Mouse (Mus musculus): Measurements from ENCODE around the gene Apba1. TPM values are rescaled to one million over a fixed set of nuclear protein-coding genes. Genes with fewer than 3 reads are reported as not detected.

The Apba1 gene
- polyA plus RNA-seq, 1 experiment from 2014 or later = 0.46 TPM

DNA sequence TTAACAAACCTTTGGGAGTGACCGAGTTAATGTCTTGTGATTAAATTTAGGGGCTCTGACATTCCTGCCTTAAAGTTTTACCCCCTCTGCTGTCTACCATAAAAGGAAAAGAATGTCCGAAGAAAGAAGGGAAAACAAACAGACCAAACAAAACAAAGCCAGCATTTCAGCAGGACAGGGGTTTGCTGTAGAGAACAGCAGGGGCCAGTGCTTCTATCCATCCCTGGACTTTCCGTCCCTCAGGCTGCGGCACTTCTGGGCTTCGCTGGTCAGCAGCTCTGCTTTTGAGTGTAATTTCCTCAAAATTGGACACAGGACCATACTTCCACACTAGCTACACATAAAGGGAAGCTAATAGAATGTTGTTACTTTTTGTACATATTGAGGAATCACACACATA lies 10.2 kb downstream of the Apba1 start:
- Histone ChIP-seq H3K4me1 (ENCODE audit: control insufficient read depth in 2 of 2, insufficient read depth in 2 of 2, low read length in 2 of 2) (no peaks in the 10 kb centered on the region), H3K9me3 (ENCODE audit: control insufficient read depth, low read length) (no peaks in the 10 kb centered on the region), H3K4me2 (ENCODE audit: low read length) (no peak overlapping the region), H3K9ac (ENCODE audit: low read length) (no peak overlapping the region), H3K36me3 (ENCODE audit: control insufficient read depth, insufficient read depth, low read length) (no peaks in the 10 kb centered on the region), H3K27me3 (ENCODE audit: control insufficient read depth, insufficient read depth, low read length) (no peaks in the 10 kb centered on the region), H3K27ac (replicated peaks in 1 of 2; ENCODE audit: control insufficient read depth in 1 of 2, insufficient read depth in 1 of 2, low read depth in 2 of 2, low read length in 2 of 2) (no peak overlapping the region), H3K4me3 (ENCODE audit: control insufficient read depth in 1 of 2, insufficient read depth in 1 of 2, low read depth in 1 of 2, low read length in 2 of 2) (no peak overlapping the region)
- 66% methylated on average over 5 of the region's 5 CpGs for WGBS
- no peak for ATAC-seq (ENCODE audit: insufficient number of reproducible peaks, insufficient read depth, low FRiP score, low read depth)

DNA sequence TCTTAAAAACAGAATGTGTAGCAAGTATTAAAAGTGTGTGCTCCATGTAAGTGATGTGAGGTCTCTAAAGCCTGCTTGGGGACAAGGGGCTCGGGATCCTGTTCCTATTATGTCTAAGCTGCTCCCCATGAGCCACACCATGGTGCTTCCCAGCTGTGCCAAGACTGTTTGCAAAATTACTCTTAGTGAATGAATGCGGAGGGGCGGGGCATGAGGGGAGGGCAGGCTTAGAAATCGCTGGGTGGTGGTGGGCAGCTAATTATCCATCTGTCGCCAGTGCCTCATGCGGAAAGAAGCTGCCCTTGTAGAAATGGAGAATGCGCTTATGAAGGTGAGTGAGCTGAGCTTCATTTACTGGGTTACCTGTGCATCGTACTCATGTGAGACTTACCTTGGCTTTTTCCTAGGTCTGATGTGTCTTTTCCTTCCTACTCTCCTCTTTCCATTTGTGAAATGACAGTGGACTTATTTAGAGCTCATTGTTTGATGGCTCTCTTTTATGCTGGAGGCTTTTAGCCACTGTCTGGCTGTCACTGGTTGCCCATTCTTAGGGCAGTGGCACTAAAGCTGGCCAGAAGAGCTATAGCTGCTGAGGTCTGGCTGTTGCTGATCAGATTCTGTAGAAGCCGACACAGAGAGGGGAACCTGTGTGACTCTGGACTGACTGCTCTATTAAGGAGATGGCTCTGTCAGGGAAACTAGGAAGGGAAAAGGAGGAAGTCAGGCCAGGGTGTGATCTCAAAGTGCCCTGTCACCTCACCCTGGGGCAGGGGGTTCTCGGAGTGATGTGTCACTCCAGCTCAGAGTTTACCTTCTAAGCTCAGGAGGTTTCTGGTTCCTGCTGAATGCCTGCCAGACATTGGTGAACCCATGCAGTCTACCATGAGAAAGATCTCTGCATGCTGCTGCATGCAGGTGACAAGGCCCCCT lies 12.1 kb downstream of the Apba1 start:
- H3K9me3 ChIP-seq (ENCODE audit: control insufficient read depth, low read length) = no peaks in the 10 kb centered on the region
- H3K27me3 ChIP-seq (ENCODE audit: control insufficient read depth, insufficient read depth, low read length) = no peaks in the 10 kb centered on the region
- no peak overlapping the region for H3K27ac ChIP-seq (replicated peaks in 1 of 2; ENCODE audit: control insufficient read depth in 1 of 2, insufficient read depth in 1 of 2, low read depth in 2 of 2, low read length in 2 of 2)
- no peak overlapping the region for H3K4me2 ChIP-seq (ENCODE audit: low read length)
- H3K4me1 ChIP-seq (ENCODE audit: control insufficient read depth in 2 of 2, insufficient read depth in 2 of 2, low read length in 2 of 2) = no peaks in the 10 kb centered on the region
- H3K4me3 ChIP-seq (ENCODE audit: control insufficient read depth in 1 of 2, insufficient read depth in 1 of 2, low read depth in 1 of 2, low read length in 2 of 2) = no peak overlapping the region
- H3K9ac ChIP-seq (ENCODE audit: low read length) = no peak overlapping the region
- WGBS = 64% methylated on average over 10 of the region's 10 CpGs
- H3K36me3 ChIP-seq (ENCODE audit: control insufficient read depth, insufficient read depth, low read length) = no peaks in the 10 kb centered on the region
- ATAC-seq (ENCODE audit: insufficient number of reproducible peaks, insufficient read depth, low FRiP score, low read depth) = no peak

DNA sequence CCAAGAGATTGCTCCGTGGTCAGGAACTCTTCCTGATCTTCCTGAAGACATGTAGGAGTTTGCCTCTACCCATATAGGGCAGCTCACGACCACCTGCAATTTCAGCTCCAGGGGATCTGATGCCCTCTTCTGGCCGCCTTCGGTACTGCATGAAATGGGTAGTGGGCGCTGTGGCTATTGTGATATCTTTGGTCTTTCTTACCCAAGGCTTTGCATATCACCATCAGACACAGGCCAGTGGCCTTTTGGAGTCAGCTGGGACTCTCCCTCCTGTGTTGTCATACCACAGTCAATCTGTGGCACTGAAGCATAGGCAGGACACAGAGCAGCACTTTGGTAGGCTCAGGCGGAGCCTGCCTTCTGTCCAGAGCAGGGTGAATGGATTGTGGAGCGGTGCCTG lies 13.3 kb downstream of the Apba1 start:
- no peaks in the 10 kb centered on the region for H3K27me3 ChIP-seq (ENCODE audit: control insufficient read depth, insufficient read depth, low read length)
- H3K4me2 ChIP-seq (ENCODE audit: low read length) = no peak overlapping the region
- no peaks in the 10 kb centered on the region for H3K4me1 ChIP-seq (ENCODE audit: control insufficient read depth in 2 of 2, insufficient read depth in 2 of 2, low read length in 2 of 2)
- 59% methylated on average over 7 of the region's 7 CpGs for WGBS
- H3K4me3 ChIP-seq (ENCODE audit: control insufficient read depth in 1 of 2, insufficient read depth in 1 of 2, low read depth in 1 of 2, low read length in 2 of 2) = no peak overlapping the region
- H3K9me3 ChIP-seq (ENCODE audit: control insufficient read depth, low read length) = no peaks in the 10 kb centered on the region
- H3K9ac ChIP-seq (ENCODE audit: low read length) = no peak overlapping the region
- no peak for ATAC-seq (ENCODE audit: insufficient number of reproducible peaks, insufficient read depth, low FRiP score, low read depth)
- no peaks in the 10 kb centered on the region for H3K36me3 ChIP-seq (ENCODE audit: control insufficient read depth, insufficient read depth, low read length)
- no peak overlapping the region for H3K27ac ChIP-seq (replicated peaks in 1 of 2; ENCODE audit: control insufficient read depth in 1 of 2, insufficient read depth in 1 of 2, low read depth in 2 of 2, low read length in 2 of 2)

DNA sequence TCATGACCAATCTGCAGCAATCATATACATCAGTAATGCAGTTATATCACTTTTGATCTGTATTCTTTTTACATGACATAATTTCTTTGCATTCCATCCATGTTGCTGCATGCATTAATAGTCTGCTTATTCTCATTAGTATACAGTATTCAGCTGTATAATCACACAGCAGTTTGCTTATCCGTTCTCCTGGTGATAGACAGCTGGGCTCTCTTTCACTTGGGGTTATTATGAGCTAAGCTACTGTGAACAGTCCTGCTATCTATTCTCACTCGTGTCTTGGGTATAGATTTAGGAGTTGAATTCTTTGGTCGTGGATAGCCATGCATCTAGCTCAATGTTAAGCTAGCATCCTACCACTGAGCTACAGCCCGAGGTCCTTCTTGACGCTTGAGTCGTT lies 16.7 kb downstream of the Apba1 start:
- WGBS = 79% methylated on average over 6 of the region's 6 CpGs
- no peak overlapping the region for H3K27ac ChIP-seq (replicated peaks in 1 of 2; ENCODE audit: control insufficient read depth in 1 of 2, insufficient read depth in 1 of 2, low read depth in 2 of 2, low read length in 2 of 2)
- ATAC-seq (ENCODE audit: insufficient number of reproducible peaks, insufficient read depth, low FRiP score, low read depth) = no peak
- no peak overlapping the region for H3K4me3 ChIP-seq (ENCODE audit: control insufficient read depth in 1 of 2, insufficient read depth in 1 of 2, low read depth in 1 of 2, low read length in 2 of 2)
- no peaks in the 10 kb centered on the region for H3K9me3 ChIP-seq (ENCODE audit: control insufficient read depth, low read length)
- no peaks in the 10 kb centered on the region; a peak in 1 of 4 replicates for H3K4me1 ChIP-seq (ENCODE audit: control insufficient read depth in 2 of 2, insufficient read depth in 2 of 2, low read length in 2 of 2)
- H3K4me2 ChIP-seq (ENCODE audit: low read length) = no peak overlapping the region
- H3K27me3 ChIP-seq (ENCODE audit: control insufficient read depth, insufficient read depth, low read length) = no peaks in the 10 kb centered on the region
- H3K9ac ChIP-seq (ENCODE audit: low read length) = no peak overlapping the region
- no peaks in the 10 kb centered on the region for H3K36me3 ChIP-seq (ENCODE audit: control insufficient read depth, insufficient read depth, low read length)

DNA sequence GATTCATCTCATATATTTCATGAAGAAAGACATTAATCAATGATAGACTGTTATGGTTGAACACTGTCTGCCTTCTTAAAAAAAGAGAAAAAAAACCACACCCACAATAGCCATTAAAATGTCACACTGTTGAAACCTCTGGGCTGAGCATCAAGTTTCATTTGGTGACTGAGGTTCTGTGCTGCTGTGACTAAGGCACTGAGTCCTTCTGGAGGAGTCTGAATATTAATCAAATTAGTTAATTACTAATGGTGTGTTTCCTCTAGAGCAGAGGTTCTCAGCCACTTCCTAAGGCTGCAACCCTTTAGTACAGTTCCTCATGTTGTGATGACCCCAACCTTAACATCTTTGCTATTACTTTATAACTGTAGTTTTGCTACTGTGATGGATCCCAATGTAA lies 20.4 kb downstream of the Apba1 start:
- Histone ChIP-seq H3K36me3 (ENCODE audit: control insufficient read depth, insufficient read depth, low read length) (no peaks in the 10 kb centered on the region), H3K4me1 (ENCODE audit: control insufficient read depth in 2 of 2, insufficient read depth in 2 of 2, low read length in 2 of 2) (peaks cover 0 to 2% of the 10 kb centered on the region in 2 experiments; a peak in 1 of 4 replicates), H3K4me3 (ENCODE audit: control insufficient read depth in 1 of 2, insufficient read depth in 1 of 2, low read depth in 1 of 2, low read length in 2 of 2) (no peak overlapping the region), H3K9ac (ENCODE audit: low read length) (no peak overlapping the region), H3K27ac (replicated peaks in 1 of 2; ENCODE audit: control insufficient read depth in 1 of 2, insufficient read depth in 1 of 2, low read depth in 2 of 2, low read length in 2 of 2) (no peak overlapping the region), H3K9me3 (ENCODE audit: control insufficient read depth, low read length) (no peaks in the 10 kb centered on the region), H3K27me3 (ENCODE audit: control insufficient read depth, insufficient read depth, low read length) (no peaks in the 10 kb centered on the region), H3K4me2 (ENCODE audit: low read length) (no peak overlapping the region)
- ATAC-seq (ENCODE audit: insufficient number of reproducible peaks, insufficient read depth, low FRiP score, low read depth) = no peak

DNA sequence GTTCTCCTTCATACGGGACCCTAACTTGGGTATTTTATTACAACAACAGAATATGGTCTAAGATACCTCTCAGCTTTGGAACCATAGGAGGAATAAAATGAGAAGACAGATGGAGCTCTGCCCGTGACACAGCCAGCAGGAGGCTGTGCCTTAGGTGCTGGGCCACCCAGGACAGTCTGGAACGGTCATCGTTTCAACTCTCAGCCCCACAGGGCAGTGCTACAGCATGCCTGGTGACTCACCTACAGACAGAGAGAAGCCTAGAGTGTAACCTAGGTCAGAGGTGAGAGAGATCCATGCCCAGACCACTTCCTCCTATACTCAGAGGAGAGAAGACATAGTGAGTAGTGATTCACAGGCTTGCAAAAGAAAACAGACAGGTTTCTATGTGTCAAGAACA lies 21.4 kb downstream of the Apba1 start:
- Histone ChIP-seq H3K9me3 (ENCODE audit: control insufficient read depth, low read length) (no peaks in the 10 kb centered on the region), H3K4me2 (ENCODE audit: low read length) (no peak overlapping the region), H3K27ac (replicated peaks in 1 of 2; ENCODE audit: control insufficient read depth in 1 of 2, insufficient read depth in 1 of 2, low read depth in 2 of 2, low read length in 2 of 2) (no peak overlapping the region), H3K4me1 (ENCODE audit: control insufficient read depth in 2 of 2, insufficient read depth in 2 of 2, low read length in 2 of 2) (peaks cover 0 to 2% of the 10 kb centered on the region in 2 experiments; a peak in 1 of 4 replicates), H3K4me3 (ENCODE audit: control insufficient read depth in 1 of 2, insufficient read depth in 1 of 2, low read depth in 1 of 2, low read length in 2 of 2) (no peak overlapping the region), H3K27me3 (ENCODE audit: control insufficient read depth, insufficient read depth, low read length) (no peaks in the 10 kb centered on the region), H3K36me3 (ENCODE audit: control insufficient read depth, insufficient read depth, low read length) (no peaks in the 10 kb centered on the region), H3K9ac (ENCODE audit: low read length) (no peak overlapping the region)
- WGBS = 75% methylated on average over 4 of the region's 4 CpGs
- ATAC-seq (ENCODE audit: insufficient number of reproducible peaks, insufficient read depth, low FRiP score, low read depth) = no peak

DNA sequence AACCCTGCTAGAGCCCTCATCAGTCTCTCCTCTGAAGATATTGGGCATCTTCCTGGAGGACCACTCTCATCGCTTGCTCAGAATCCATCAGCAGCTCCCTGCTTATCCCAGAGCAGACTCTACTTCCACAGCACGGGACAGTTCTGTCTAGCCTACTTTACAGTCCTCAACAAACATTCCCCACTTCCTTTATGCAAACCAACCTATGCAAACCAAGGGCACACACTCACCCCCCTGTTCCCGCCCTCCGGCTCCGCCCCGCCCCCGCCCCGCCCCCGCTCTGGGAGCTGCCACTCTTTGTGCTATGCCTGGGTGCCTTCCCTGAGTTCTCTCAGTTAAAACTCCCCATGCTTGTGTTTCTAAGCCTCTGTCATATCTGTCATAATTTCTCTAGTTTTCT lies 23.3 kb downstream of the Apba1 start:
- WGBS = 12% methylated on average over 9 of the region's 9 CpGs
- H3K9me3 ChIP-seq (ENCODE audit: control insufficient read depth, low read length) = no peaks in the 10 kb centered on the region
- no peaks in the 10 kb centered on the region for H3K36me3 ChIP-seq (ENCODE audit: control insufficient read depth, insufficient read depth, low read length)
- H3K4me2 ChIP-seq (ENCODE audit: low read length) = 0 out of 2 replicates have a peak overlapping the region, but pooled peaks have one; percentile 9
- no peak overlapping the region for H3K9ac ChIP-seq (ENCODE audit: low read length)
- ATAC-seq (ENCODE audit: insufficient number of reproducible peaks, insufficient read depth, low FRiP score, low read depth) = no peak
- peaks cover 0 to 2% of the 10 kb centered on the region in 2 experiments; a peak in 1 of 4 replicates for H3K4me1 ChIP-seq (ENCODE audit: control insufficient read depth in 2 of 2, insufficient read depth in 2 of 2, low read length in 2 of 2)
- no peak overlapping the region for H3K4me3 ChIP-seq (ENCODE audit: control insufficient read depth in 1 of 2, insufficient read depth in 1 of 2, low read depth in 1 of 2, low read length in 2 of 2)
- H3K27ac ChIP-seq (replicated peaks in 1 of 2; ENCODE audit: control insufficient read depth in 1 of 2, insufficient read depth in 1 of 2, low read depth in 2 of 2, low read length in 2 of 2) = no peak overlapping the region
- no peaks in the 10 kb centered on the region for H3K27me3 ChIP-seq (ENCODE audit: control insufficient read depth, insufficient read depth, low read length)

Measured in heart, embryonic 14.5 days (tissue).